Mouse (Mus musculus): ENCODE measurements at regions not wholly inside any gene's neighbourhood (a gene's known extent, or its start where the extent isn't known, plus 50 kb on each side); places are given as distances from the start of the nearest gene placed in this dataset.

DNA sequence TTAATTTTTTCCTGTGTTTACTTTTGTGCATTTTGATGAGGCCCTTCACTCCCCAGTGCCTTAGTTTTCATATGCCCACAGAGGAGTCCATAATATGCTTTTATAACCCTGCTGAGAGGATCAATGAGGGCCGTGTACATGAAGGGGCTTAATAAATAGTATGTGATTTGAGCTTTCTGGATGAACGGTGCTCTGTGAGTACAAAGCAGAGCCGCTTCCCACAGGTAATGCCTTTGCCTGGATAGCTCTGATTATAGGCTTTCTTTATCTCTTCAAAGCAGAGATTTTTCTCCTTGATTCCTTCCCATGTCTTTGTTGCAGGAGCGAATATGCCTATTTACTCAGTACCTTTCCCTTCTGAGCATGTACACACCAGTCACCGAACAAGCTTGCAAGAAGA, 217.8 kb downstream of the Izumo3 start:
- no peaks in the 10 kb centered on the region for H3K4me1 ChIP-seq (ENCODE audit: control insufficient read depth in 1 of 2, insufficient read depth in 2 of 2, low read length in 2 of 2)
- no peaks in the 10 kb centered on the region for H3K36me3 ChIP-seq (ENCODE audit: control insufficient read depth in 1 of 2, insufficient read depth in 2 of 2, low read length in 2 of 2)
- H3K9me3 ChIP-seq (replicated peaks; ENCODE audit: insufficient read depth, low read length): no peaks in the 10 kb centered on the region
- no peak overlapping the region for H3K27ac ChIP-seq (ENCODE audit: control insufficient read depth, low read depth, low read length)
- TF ChIP-seq RCOR1 (IDR thresholded peaks at IDR 0.05; ENCODE audit: low read depth, low read length): no peak
- TF ChIP-seq NELFE (IDR thresholded peaks at IDR 0.05; ENCODE audit: low read depth, low read length): no peak
- no peak for TF ChIP-seq ETS1 (IDR thresholded peaks at IDR 0.05; ENCODE audit: low read depth, low read length)
- TF ChIP-seq BHLHE40 (IDR thresholded peaks at IDR 0.05; ENCODE audit: borderline replicate concordance, low read depth, low read length): no peak
- TF ChIP-seq GATA1 (IDR thresholded peaks at IDR 0.05; ENCODE audit: low read depth, low read length): no peak
- TF ChIP-seq MEF2A (IDR thresholded peaks at IDR 0.05; ENCODE audit: extremely low read depth, insufficient replicate concordance, low read depth, low read length, poor library complexity, severe bottlenecking): no peak
- no peak for TF ChIP-seq ELF1 (IDR thresholded peaks at IDR 0.05; ENCODE audit: low read depth, low read length)
- no peak overlapping the region for H3K9ac ChIP-seq (ENCODE audit: control insufficient read depth, low read depth, low read length, poor library complexity, severe bottlenecking)
- no peak for DNase-seq (ENCODE audit: low read depth, low spot score)
- no peak overlapping the region for H3K4me3 ChIP-seq (ENCODE audit: control insufficient read depth in 1 of 2, insufficient read depth in 1 of 2, low read depth in 2 of 2, low read length in 2 of 2)
- H3K27me3 ChIP-seq (ENCODE audit: control insufficient read depth in 1 of 2, insufficient read depth in 2 of 2, low read length in 2 of 2): no peaks in the 10 kb centered on the region
- H3K79me2 ChIP-seq (ENCODE audit: control insufficient read depth, insufficient read depth, low read length, poor library complexity): no peaks in the 10 kb centered on the region

DNA sequence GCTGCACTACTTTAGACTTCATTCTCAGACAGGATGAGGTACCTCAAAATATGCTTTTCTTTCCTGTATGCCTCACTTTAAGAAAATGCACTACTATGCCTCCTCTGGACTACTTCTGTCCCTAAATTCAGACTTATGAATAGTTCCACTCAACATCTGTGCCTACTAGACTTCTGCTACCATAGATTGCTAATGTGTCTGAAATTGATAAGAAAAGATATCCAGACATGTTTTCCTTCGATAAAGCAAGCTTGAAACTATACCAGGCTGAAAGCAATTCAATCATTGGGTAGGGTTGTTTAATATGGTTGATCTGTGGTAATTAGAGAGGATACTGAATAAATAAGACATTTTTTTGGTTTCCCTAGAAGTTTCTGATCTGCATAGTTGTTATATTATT, 239.9 kb downstream of the Izumo3 start:
- no peak for TF ChIP-seq E2F4 (IDR thresholded peaks at IDR 0.05; ENCODE audit: borderline replicate concordance, low read depth, low read length)
- TF ChIP-seq RCOR1 (IDR thresholded peaks at IDR 0.05; ENCODE audit: low read depth, low read length): peak; percentile 21; the same call in 1 of the 2 replicates
- no peak for TF ChIP-seq MYB (IDR thresholded peaks at IDR 0.05; ENCODE audit: low read depth, low read length)
- TF ChIP-seq ZMIZ1 (IDR thresholded peaks at IDR 0.05; ENCODE audit: low read depth, low read length): no peak
- peak; percentile 89; the same call in 1 of the 2 replicates for TF ChIP-seq TCF12 (IDR thresholded peaks at IDR 0.05; ENCODE audit: low read depth, low read length)
- no peak for TF ChIP-seq USF1 (IDR thresholded peaks at IDR 0.05; ENCODE audit: low read depth, low read length)
- peak; percentile 43 to 76; a peak in 3 of 4 replicates for TF ChIP-seq EP300 (IDR thresholded peaks at IDR 0.05; ENCODE audit: low read depth in 1 of 2, low read length in 2 of 2)
- TF ChIP-seq GATA1 (IDR thresholded peaks at IDR 0.05; ENCODE audit: low read depth, low read length): peak; percentile 42; the same call in 1 of the 2 replicates
- no peak overlapping the region for H3K4me3 ChIP-seq (ENCODE audit: control insufficient read depth in 1 of 2, insufficient read depth in 1 of 2, low read depth in 2 of 2, low read length in 2 of 2)
- H3K79me2 ChIP-seq (ENCODE audit: control insufficient read depth, insufficient read depth, low read length, poor library complexity): no peaks in the 10 kb centered on the region
- no peaks in the 10 kb centered on the region; a peak in 1 of 4 replicates for H3K4me1 ChIP-seq (ENCODE audit: control insufficient read depth in 1 of 2, insufficient read depth in 2 of 2, low read length in 2 of 2)
- peak; percentile 23 for DNase-seq (ENCODE audit: low read depth, low spot score)
- H3K27ac ChIP-seq (ENCODE audit: control insufficient read depth, low read depth, low read length): no peak overlapping the region
- peaks cover 0 to 2% of the 10 kb centered on the region in 2 experiments; a peak in 1 of 4 replicates for H3K36me3 ChIP-seq (ENCODE audit: control insufficient read depth in 1 of 2, insufficient read depth in 2 of 2, low read length in 2 of 2)
- no peaks in the 10 kb centered on the region for H3K27me3 ChIP-seq (ENCODE audit: control insufficient read depth in 1 of 2, insufficient read depth in 2 of 2, low read length in 2 of 2)
- no peaks in the 10 kb centered on the region for H3K9me3 ChIP-seq (replicated peaks; ENCODE audit: insufficient read depth, low read length)
- H3K9ac ChIP-seq (ENCODE audit: control insufficient read depth, low read depth, low read length, poor library complexity, severe bottlenecking): no peak overlapping the region

DNA sequence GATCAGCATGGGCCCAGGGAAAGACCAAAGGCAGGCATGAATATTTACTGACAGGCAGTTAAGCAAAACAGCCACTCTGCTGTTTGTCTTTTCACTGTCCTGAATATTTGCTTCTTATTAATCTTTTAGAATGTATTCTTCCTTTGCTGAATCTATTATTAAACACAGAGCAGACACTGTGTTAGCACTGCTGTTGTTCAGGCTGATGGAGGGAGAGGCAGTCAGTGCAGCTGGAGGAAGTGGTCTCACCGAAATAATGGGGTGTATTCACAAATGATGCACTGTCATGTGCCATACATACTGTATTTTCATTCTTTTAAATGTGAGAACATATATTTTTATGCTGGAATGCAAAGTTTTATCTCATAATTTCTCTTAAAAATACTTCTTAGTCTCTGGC, 241.9 kb downstream of the Izumo3 start:
- H3K79me2 ChIP-seq (ENCODE audit: control insufficient read depth, insufficient read depth, low read length, poor library complexity): no peaks in the 10 kb centered on the region
- TF ChIP-seq GABPA (IDR thresholded peaks at IDR 0.05; ENCODE audit: low read depth, low read length) (no peak), EP300 (IDR thresholded peaks at IDR 0.05; ENCODE audit: low read depth in 1 of 2, low read length in 2 of 2) (no peak), ZKSCAN1 (IDR thresholded peaks at IDR 0.05; ENCODE audit: low read depth, low read length) (no peak), POLR2AphosphoS5 (IDR thresholded peaks at IDR 0.05; ENCODE audit: borderline replicate concordance, low read depth, low read length) (no peak), KAT2A (conservative IDR thresholded peaks at IDR 0.05; ENCODE audit: low read depth, low read length) (no peak), E2F4 (IDR thresholded peaks at IDR 0.05; ENCODE audit: borderline replicate concordance, low read depth, low read length) (no peak), MAFK (IDR thresholded peaks at IDR 0.05; ENCODE audit: borderline replicate concordance, low read depth, low read length) (no peak), TCF12 (IDR thresholded peaks at IDR 0.05; ENCODE audit: low read depth, low read length) (no peak), SIN3A (IDR thresholded peaks at IDR 0.05; ENCODE audit: low read length) (no peak), JUND (IDR thresholded peaks at IDR 0.05; ENCODE audit: low read depth, low read length) (no peak), ZMIZ1 (IDR thresholded peaks at IDR 0.05; ENCODE audit: low read depth, low read length) (no peak), HCFC1 (IDR thresholded peaks at IDR 0.05; ENCODE audit: low read depth, low read length) (no peak), USF2 (IDR thresholded peaks at IDR 0.05; ENCODE audit: borderline replicate concordance in 1 of 2, insufficient read depth in 1 of 2, low read depth in 1 of 2, low read length in 2 of 2) (no peak), TAL1 (IDR thresholded peaks at IDR 0.05; ENCODE audit: low read length) (no peak), RAD21 (IDR thresholded peaks at IDR 0.05; ENCODE audit: low read depth, low read length) (no peak)
- no peak for DNase-seq (ENCODE audit: low read depth, low spot score)
- no peak overlapping the region for H3K9ac ChIP-seq (ENCODE audit: control insufficient read depth, low read depth, low read length, poor library complexity, severe bottlenecking)
- H3K4me1 ChIP-seq (ENCODE audit: control insufficient read depth in 1 of 2, insufficient read depth in 2 of 2, low read length in 2 of 2): no peaks in the 10 kb centered on the region; a peak in 1 of 4 replicates
- H3K27me3 ChIP-seq (ENCODE audit: control insufficient read depth in 1 of 2, insufficient read depth in 2 of 2, low read length in 2 of 2): no peaks in the 10 kb centered on the region
- H3K36me3 ChIP-seq (ENCODE audit: control insufficient read depth in 1 of 2, insufficient read depth in 2 of 2, low read length in 2 of 2): peaks cover 0 to 2% of the 10 kb centered on the region in 2 experiments; a peak in 1 of 4 replicates
- no peaks in the 10 kb centered on the region for H3K9me3 ChIP-seq (replicated peaks; ENCODE audit: insufficient read depth, low read length)
- H3K4me3 ChIP-seq (ENCODE audit: control insufficient read depth in 1 of 2, insufficient read depth in 1 of 2, low read depth in 2 of 2, low read length in 2 of 2): no peak overlapping the region
- H3K27ac ChIP-seq (ENCODE audit: control insufficient read depth, low read depth, low read length): no peak overlapping the region

All from MEL (cell line).